In the genomic region with DNA sequence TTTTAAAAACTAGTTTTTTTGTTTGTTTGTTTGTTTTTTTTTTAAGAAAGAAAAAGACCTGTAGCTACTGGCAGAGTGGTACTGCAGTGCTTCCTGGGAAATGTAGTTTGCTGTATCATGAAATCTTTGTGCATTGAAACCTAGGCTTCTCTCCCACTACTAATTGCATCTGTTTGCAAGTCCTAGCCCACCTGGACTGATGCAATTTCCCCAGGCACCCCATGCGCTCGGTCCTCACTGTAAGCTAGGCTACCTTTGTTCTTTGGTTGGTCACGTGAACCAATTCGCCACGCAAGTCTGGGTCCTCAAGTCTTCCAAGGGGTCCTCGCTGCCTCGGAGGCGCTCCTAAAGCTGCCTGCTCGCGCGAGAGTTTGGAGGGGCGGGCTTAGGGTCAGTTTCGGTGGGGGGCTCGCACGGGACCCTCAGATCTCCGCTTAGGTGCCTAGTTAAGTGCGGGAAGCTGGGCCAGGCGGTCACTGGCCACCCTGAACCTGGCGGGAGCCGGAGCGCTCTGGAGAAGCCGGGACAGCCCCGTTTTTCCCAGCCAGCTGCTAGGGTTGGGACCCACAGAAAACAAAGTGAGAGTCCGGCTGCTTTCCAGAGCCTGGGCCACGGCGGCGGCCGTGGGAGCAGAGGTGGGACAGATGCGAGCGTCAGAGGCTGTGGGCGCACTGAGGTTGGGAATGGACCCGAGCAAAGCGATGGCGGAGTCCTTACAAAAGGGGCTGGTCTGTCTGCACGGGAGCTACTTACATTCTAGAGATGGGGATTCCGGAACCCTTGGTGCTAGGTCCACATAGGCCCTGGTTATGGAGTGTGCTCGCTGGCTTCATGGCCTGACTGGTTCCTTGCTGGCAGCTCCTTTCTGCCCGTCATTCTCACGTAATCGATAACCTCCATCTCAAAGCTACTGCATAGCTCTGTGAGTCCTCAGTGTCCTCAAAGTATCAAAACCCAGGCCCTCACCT, we compare ENCODE assay signal across 8 mouse cellular contexts. TPM values are rescaled to one million over a fixed set of nuclear protein-coding genes. Genes with fewer than 3 reads are reported as not detected.
DNase-seq lines count a peak whose midpoint lies in the region; ATAC-seq and TF ChIP-seq lines count a peak whose summit lies in the region.

Gene Cnpy2, plus strand, starts transcription at position 319 of the 968 bp plus-strand sequence.

- TF ChIP-seq EP300 in heart, adult 2 months (IDR thresholded peaks at IDR 0.05; ENCODE audit: insufficient read depth, low read depth, low read length) = no peak

- peak within 1 kb of the TSS; percentile 99 for H3K9ac ChIP-seq in embryonic facial prominence, embryonic 14.5 days (ENCODE audit: low read depth, low read length)
- H3K9ac ChIP-seq in heart, adult 2 months (ENCODE audit: low read depth, low read length) = peak within 1 kb of the TSS; percentile 82
- H3K9ac ChIP-seq in limb, embryonic 11.5 days (ENCODE audit: low read length) = peak within 1 kb of the TSS; percentile 99
- peak within 1 kb of the TSS; percentile 96 for H3K9ac ChIP-seq in midbrain, embryonic 13.5 days (replicated peaks)

- peak; percentile 96 for ATAC-seq in embryonic facial prominence, embryonic 14.5 days (ENCODE audit: low read depth)
- peak; percentile 96 for ATAC-seq in limb, embryonic 11.5 days (ENCODE audit: insufficient number of reproducible peaks, low FRiP score, low TSS enrichment, low read depth)
- peak; percentile 96 for ATAC-seq in midbrain, embryonic 13.5 days

- H3K4me1 ChIP-seq in embryonic facial prominence, embryonic 14.5 days (ENCODE audit: control insufficient read depth, insufficient read depth, low read length) = peaks cover 8% of the 10 kb centered on the region
- H3K4me1 ChIP-seq in heart, adult 2 months (ENCODE audit: control insufficient read depth, insufficient read depth, low read length) = peaks cover 4% of the 10 kb centered on the region
- H3K4me1 ChIP-seq in kidney, adult 2 months (ENCODE audit: control insufficient read depth, insufficient read depth, low read length) = peaks cover 8% of the 10 kb centered on the region; the same call in 1 of the 2 replicates
- H3K4me1 ChIP-seq in limb, embryonic 11.5 days (ENCODE audit: control insufficient read depth, insufficient read depth, low read length) = peaks cover 11% of the 10 kb centered on the region; the same call in 1 of the 2 replicates
- H3K4me1 ChIP-seq in midbrain, embryonic 13.5 days (replicated peaks) = peaks cover 20% of the 10 kb centered on the region
- peaks cover 6% of the 10 kb centered on the region; the same call in 1 of the 2 replicates for H3K4me1 ChIP-seq in small intestine, adult 2 months (ENCODE audit: control insufficient read depth, insufficient read depth, insufficient read length, low read length)

- H3K79me2 ChIP-seq in heart, adult 2 months (replicated peaks; ENCODE audit: control insufficient read depth, insufficient read depth, low read length) = no peaks in the 10 kb centered on the region

- H3K36me3 ChIP-seq in embryonic facial prominence, embryonic 14.5 days (ENCODE audit: control insufficient read depth, insufficient read depth, low read length) = peaks cover 59% of the 10 kb centered on the region
- no peaks in the 10 kb centered on the region; the same call in 1 of the 2 replicates for H3K36me3 ChIP-seq in heart, adult 2 months (ENCODE audit: control insufficient read depth, insufficient read depth, low read length)
- peaks cover 3% of the 10 kb centered on the region; the same call in 1 of the 2 replicates for H3K36me3 ChIP-seq in kidney, adult 2 months (ENCODE audit: control insufficient read depth, insufficient read depth, low read length)
- peaks cover 35% of the 10 kb centered on the region for H3K36me3 ChIP-seq in limb, embryonic 11.5 days (ENCODE audit: control insufficient read depth, insufficient read depth, low read length)
- H3K36me3 ChIP-seq in midbrain, embryonic 13.5 days = peaks cover 61% of the 10 kb centered on the region
- peaks cover 48% of the 10 kb centered on the region for H3K36me3 ChIP-seq in small intestine, adult 2 months (ENCODE audit: control insufficient read depth, insufficient read depth, low read length)

- no peaks in the 10 kb centered on the region for H3K9me3 ChIP-seq in embryonic facial prominence, embryonic 14.5 days (ENCODE audit: control insufficient read depth, low read length)
- H3K9me3 ChIP-seq in limb, embryonic 11.5 days (ENCODE audit: control insufficient read depth, low read length) = no peaks in the 10 kb centered on the region
- no peaks in the 10 kb centered on the region for H3K9me3 ChIP-seq in midbrain, embryonic 13.5 days

- no peak for TF ChIP-seq CTCF in heart, adult 2 months (IDR thresholded peaks at IDR 0.05)
- TF ChIP-seq CTCF in kidney, adult 2 months (conservative IDR thresholded peaks at IDR 0.05; ENCODE audit: insufficient read depth, insufficient read length, low read depth, low read length) = no peak
- TF ChIP-seq CTCF in small intestine, adult 2 months (IDR thresholded peaks at IDR 0.05; ENCODE audit: extremely low read depth, insufficient read length, insufficient replicate concordance, low read depth, low read length) = no peak

- DNase-seq in 3T3-L1 (ENCODE audit: low read depth, low spot score) = peak; percentile 90
- DNase-seq in adrenal gland, postnatal 36 days = peak; percentile 81 to 89
- DNase-seq in embryonic facial prominence, embryonic 14.5 days (ENCODE audit: low spot score) = peak; percentile 98
- peak; percentile 88 to 89 for DNase-seq in heart, adult 2 months
- DNase-seq in kidney, adult 2 months = peak; percentile 91
- DNase-seq in limb, embryonic 11.5 days (ENCODE audit: low spot score) = peak; percentile 99

- H3K4me2 ChIP-seq in embryonic facial prominence, embryonic 14.5 days (ENCODE audit: low read depth, low read length) = peak within 1 kb of the TSS; percentile 72
- peak within 1 kb of the TSS; percentile 95 for H3K4me2 ChIP-seq in limb, embryonic 11.5 days (ENCODE audit: low read depth, severe bottlenecking)
- peak within 1 kb of the TSS; percentile 91 for H3K4me2 ChIP-seq in midbrain, embryonic 13.5 days (replicated peaks)

- TF ChIP-seq POLR2A in heart, adult 2 months (IDR thresholded peaks at IDR 0.05; ENCODE audit: insufficient read depth, low read depth, low read length) = peak; percentile 69
- TF ChIP-seq POLR2A in kidney, adult 2 months (IDR thresholded peaks at IDR 0.05; ENCODE audit: low read depth, low read length) = no peak
- TF ChIP-seq POLR2A in small intestine, adult 2 months (IDR thresholded peaks at IDR 0.05; ENCODE audit: low read depth, low read length) = peak; percentile 35

- H3K27me3 ChIP-seq in embryonic facial prominence, embryonic 14.5 days (replicated peaks; ENCODE audit: control insufficient read depth, insufficient read depth, low read length) = no peaks in the 10 kb centered on the region
- H3K27me3 ChIP-seq in heart, adult 2 months (ENCODE audit: control insufficient read depth, insufficient read depth, low read length) = no peaks in the 10 kb centered on the region
- no peaks in the 10 kb centered on the region for H3K27me3 ChIP-seq in kidney, adult 2 months (replicated peaks; ENCODE audit: control insufficient read depth, insufficient read depth, low read length)
- no peaks in the 10 kb centered on the region for H3K27me3 ChIP-seq in limb, embryonic 11.5 days (ENCODE audit: control insufficient read depth, insufficient read depth, low read length)
- H3K27me3 ChIP-seq in midbrain, embryonic 13.5 days = no peaks in the 10 kb centered on the region
- H3K27me3 ChIP-seq in small intestine, adult 2 months (ENCODE audit: control insufficient read depth, insufficient read depth, low read length) = no peaks in the 10 kb centered on the region

- WGBS in embryonic facial prominence, embryonic 14.5 days = under 1% methylated on average over 40 of the region's 40 CpGs
- under 1% methylated on average over 40 of the region's 40 CpGs for WGBS in heart, adult 2 months
- under 1% methylated on average over 40 of the region's 40 CpGs for WGBS in kidney, adult 2 months
- WGBS in limb, embryonic 11.5 days = under 1% methylated on average over 40 of the region's 40 CpGs
- WGBS in midbrain, embryonic 13.5 days = under 1% methylated on average over 40 of the region's 40 CpGs
- WGBS in small intestine, adult 2 months = under 1% methylated on average over 40 of the region's 40 CpGs

- H3K27ac ChIP-seq in embryonic facial prominence, embryonic 14.5 days (replicated peaks; ENCODE audit: low read depth, low read length) = peak within 1 kb of the TSS; percentile 97
- peak within 1 kb of the TSS; percentile 98 for H3K27ac ChIP-seq in heart, adult 2 months
- peak within 1 kb of the TSS; percentile 97 for H3K27ac ChIP-seq in kidney, adult 2 months (ENCODE audit: insufficient read depth, low read depth, low read length)
- peak within 1 kb of the TSS; percentile 96 for H3K27ac ChIP-seq in limb, embryonic 11.5 days (replicated peaks; ENCODE audit: low read depth, low read length)
- peak within 1 kb of the TSS; percentile 92 for H3K27ac ChIP-seq in midbrain, embryonic 13.5 days
- H3K27ac ChIP-seq in small intestine, adult 2 months (ENCODE audit: insufficient read depth, low read depth, low read length) = peak within 1 kb of the TSS; percentile 80

- intact Hi-C loops in heart, adult 2 months (cut with DNase I) = loop anchor here (2.0 kb wide), 1 partner anchor 14 kb away; the partner anchor contains the start of gene Cs

- peak within 1 kb of the TSS; percentile 74 for H3K4me3 ChIP-seq in embryonic facial prominence, embryonic 14.5 days (ENCODE audit: low read depth, low read length)
- peak within 1 kb of the TSS; percentile 81 for H3K4me3 ChIP-seq in heart, adult 2 months
- peak within 1 kb of the TSS; percentile 96 for H3K4me3 ChIP-seq in kidney, adult 2 months (ENCODE audit: insufficient read depth, low read depth, low read length)
- peak within 1 kb of the TSS; percentile 89 for H3K4me3 ChIP-seq in limb, embryonic 11.5 days (ENCODE audit: low read depth, low read length)
- peak within 1 kb of the TSS; percentile 85 for H3K4me3 ChIP-seq in midbrain, embryonic 13.5 days (replicated peaks)
- H3K4me3 ChIP-seq in small intestine, adult 2 months (ENCODE audit: low read depth, low read length) = peak within 1 kb of the TSS; percentile 88

RNA-seq across cellular contexts. Expression of gene Cnpy2, which starts in this region (rescaled TPM):
- total RNA-seq in adrenal gland, postnatal 36 days (2021) = 100 to 1,000 TPM; 170 to 204 TPM
- polyA plus RNA-seq in embryonic facial prominence, embryonic 14.5 days (2014; fragmentation: Nextera tagmentation; extraction: Ambion mirVana) = 350 and 364 TPM in 2 replicates
- 10 to 100 TPM; 58.9 to 65.3 TPM for total RNA-seq in heart, adult 2 months (2021)
- 27.8 and 48.0 TPM in 2 replicates for polyA plus RNA-seq in heart, adult 2 months (2012; rRNA removed)
- polyA plus RNA-seq in kidney, adult 2 months (2012; rRNA removed) = 90.8 and 118 TPM in 2 replicates
- 343 and 351 TPM in 2 replicates for polyA plus RNA-seq in limb, embryonic 11.5 days (2014; fragmentation: Nextera tagmentation; extraction: Ambion mirVana)
- 225 and 230 TPM in 2 replicates for polyA plus RNA-seq in midbrain, embryonic 13.5 days (2015; fragmentation: Nextera tagmentation; extraction: Ambion mirVana)
- polyA plus RNA-seq in small intestine, adult 2 months (2012; rRNA removed) = 31.8 and 46.6 TPM in 2 replicates

Comparison
In these comparisons a context has a peak if more than half of its experiments do, and no peak if none do; other contexts are left out.
1. Peak in every context shown above with its lines: DNase-seq, ATAC-seq, H3K4me3 ChIP-seq and H3K27ac ChIP-seq.